Mouse (Mus musculus): ENCODE results near the gene Timp3.

DNA sequence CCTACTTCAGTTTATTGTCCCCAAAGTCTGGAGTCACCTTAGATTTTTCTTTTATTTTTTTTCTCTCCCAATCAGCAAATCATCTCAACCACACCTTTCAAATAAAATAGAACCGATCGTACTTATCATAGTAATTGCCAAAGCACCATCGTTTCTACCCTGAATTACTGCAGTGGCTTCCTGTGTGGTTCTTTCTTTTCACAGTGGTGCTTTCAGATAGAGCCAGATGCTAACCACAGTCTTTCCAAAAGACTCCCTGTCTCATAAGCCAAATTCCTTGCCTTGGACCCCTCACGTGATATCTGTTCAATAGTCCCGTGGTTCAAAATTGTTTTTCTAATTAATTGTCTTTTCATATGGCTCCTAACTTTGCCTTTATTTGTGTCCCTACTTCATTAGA is 22.8 kb upstream of the Timp3 start:
- TF ChIP-seq CTCF (IDR thresholded peaks at IDR 0.05; ENCODE audit: low read depth, low read length) (no peak), POLR2A (IDR thresholded peaks at IDR 0.05; ENCODE audit: borderline replicate concordance, low read depth, low read length) (no peak)

Data from bone marrow macrophage, adult 2 months (primary cell).